In genomic region chr2:161147656-161148427, GRCm38 (mm10) we compare ENCODE assay signal across 9 mouse cellular contexts. TPM values are rescaled to one million over a fixed set of nuclear protein-coding genes. Genes with fewer than 3 reads are reported as not detected.
A peak's percentile ranks its signal among the peaks of the same experiment; 100 is the strongest.
DNase-seq lines count a peak whose midpoint lies in the region; ATAC-seq and TF ChIP-seq lines count a peak whose summit lies in the region.
"Had no signal": no experiment of that assay in that cellular context is flagged by ENCODE, and none has a peak within 500 bp of the region (broad histone marks: within the 10 kb centered on the region; RNA-seq: fewer than 3 reads in every experiment).

No protein-coding gene starts in this region.

- no peaks in the 10 kb centered on the region for H3K4me1 ChIP-seq in lung, embryonic 14.5 days (ENCODE audit: insufficient read depth)
- peaks cover 18% of the 10 kb centered on the region for H3K4me1 ChIP-seq in forebrain, embryonic 14.5 days (ENCODE audit: control insufficient read depth, insufficient read depth, low read length)
- H3K4me1 ChIP-seq in limb, embryonic 10.5 days = no peaks in the 10 kb centered on the region

- WGBS in lung, embryonic 14.5 days = 49% methylated on average over 4 of the region's 4 CpGs
- 46% methylated on average over 4 of the region's 4 CpGs for WGBS in forebrain, embryonic 14.5 days
- 82% methylated on average over 4 of the region's 4 CpGs for WGBS in limb, embryonic 10.5 days

- H3K4me2 ChIP-seq in lung, embryonic 14.5 days = no peak overlapping the region
- no peak overlapping the region for H3K4me2 ChIP-seq in forebrain, embryonic 14.5 days (ENCODE audit: low read length)
- H3K4me2 ChIP-seq: lung, embryonic 15.5 days had no signal

- H3K4me3 ChIP-seq in lung, embryonic 14.5 days (ENCODE audit: low read depth, low read length) = no peak overlapping the region
- no peak overlapping the region for H3K4me3 ChIP-seq in forebrain, embryonic 14.5 days (ENCODE audit: low read depth, low read length)
- H3K4me3 ChIP-seq in limb, embryonic 10.5 days = no peak overlapping the region
- H3K4me3 ChIP-seq: lung, embryonic 15.5 days had no signal

- peak; percentile 33 for DNase-seq in lung, embryonic 14.5 days
- no peak for DNase-seq in lung, postnatal 14 days
- peak; percentile 91 for DNase-seq in forebrain, embryonic 14.5 days (ENCODE audit: low spot score)
- peak; percentile 64 for DNase-seq in mesoderm, embryonic 11.5 days (ENCODE audit: low read depth, low spot score)
- peak; percentile 67 for DNase-seq in thymus, postnatal 0 days (ENCODE audit: low spot score)
- DNase-seq in limb, embryonic 10.5 days (ENCODE audit: low spot score) = no peak
- no peak for DNase-seq in heart, postnatal 36 days
- DNase-seq in kidney, adult 18-20 months = no peak

- no peaks in the 10 kb centered on the region for H3K9me3 ChIP-seq in lung, embryonic 14.5 days (ENCODE audit: low read depth, low read length)
- H3K9me3 ChIP-seq in forebrain, embryonic 14.5 days (replicated peaks; ENCODE audit: control insufficient read depth, low read length) = no peaks in the 10 kb centered on the region
- H3K9me3 ChIP-seq in limb, embryonic 10.5 days (replicated peaks) = no peaks in the 10 kb centered on the region
- H3K9me3 ChIP-seq: lung, embryonic 15.5 days had no signal

- no peaks in the 10 kb centered on the region for H3K36me3 ChIP-seq in lung, embryonic 14.5 days (ENCODE audit: insufficient read depth)
- H3K36me3 ChIP-seq in forebrain, embryonic 14.5 days (ENCODE audit: control insufficient read depth, insufficient read depth, low read length) = no peaks in the 10 kb centered on the region
- no peaks in the 10 kb centered on the region for H3K36me3 ChIP-seq in limb, embryonic 10.5 days
- H3K36me3 ChIP-seq: lung, embryonic 15.5 days had no signal

- no peaks in the 10 kb centered on the region for H3K27me3 ChIP-seq in lung, embryonic 14.5 days (ENCODE audit: insufficient read depth, low read length)
- H3K27me3 ChIP-seq in forebrain, embryonic 14.5 days (replicated peaks; ENCODE audit: control insufficient read depth, insufficient read depth, low read length) = no peaks in the 10 kb centered on the region
- H3K27me3 ChIP-seq in limb, embryonic 10.5 days (ENCODE audit: low read depth, poor library complexity, severe bottlenecking) = no peaks in the 10 kb centered on the region
- H3K27me3 ChIP-seq: lung, embryonic 15.5 days had no signal

- no peak for ATAC-seq in lung, embryonic 14.5 days (ENCODE audit: insufficient read depth)
- peak; percentile 85 for ATAC-seq in forebrain, embryonic 14.5 days

- H3K27ac ChIP-seq in lung, embryonic 14.5 days (ENCODE audit: low read depth) = peak overlapping the region; percentile 3; the same call in 1 of the 2 replicates
- peak overlapping the region; percentile 73 for H3K27ac ChIP-seq in forebrain, embryonic 14.5 days (ENCODE audit: low read depth, low read length)
- H3K27ac ChIP-seq in limb, embryonic 10.5 days = no peak overlapping the region
- H3K27ac ChIP-seq: lung, embryonic 15.5 days had no signal

- TF ChIP-seq CTCF in lung, embryonic 14.5 days (IDR thresholded peaks at IDR 0.05; ENCODE audit: low read depth) = no peak

- H3K9ac ChIP-seq in lung, embryonic 14.5 days = no peak overlapping the region
- no peak overlapping the region for H3K9ac ChIP-seq in forebrain, embryonic 14.5 days (ENCODE audit: low read length)
- H3K9ac ChIP-seq: lung, embryonic 15.5 days had no signal

- intact Hi-C loops in heart, postnatal 36 days (cut with DNase I) = no loop called here

RNA-seq across cellular contexts. Expression of gene Chd6, which starts 39.0 kb away (rescaled TPM):
- polyA plus RNA-seq in lung, embryonic 14.5 days (2014; fragmentation: Nextera tagmentation; extraction: Ambion mirVana) = 35.3 and 36.8 TPM in 2 replicates
- polyA plus RNA-seq in forebrain, embryonic 14.5 days (2014; fragmentation: Nextera tagmentation; extraction: Ambion mirVana) = 25.5 and 32.9 TPM in 2 replicates
- polyA plus RNA-seq in thymus, postnatal 0 days (2015; fragmentation: Nextera tagmentation; extraction: Ambion mirVana) = 28.1 and 37.3 TPM in 2 replicates
- 27.4 and 34.6 TPM in 2 replicates for polyA plus RNA-seq in limb, embryonic 10.5 days (2016; fragmentation: Nextera tagmentation; extraction: Ambion mirVana)
- 10 to 100 TPM; 56.5 to 64.0 TPM for total RNA-seq in heart, postnatal 36 days (2021)

Comparison
In these comparisons a context has a peak if more than half of its experiments do, and no peak if none do; other contexts are left out.
1. DNase-seq: peak in lung, embryonic 14.5 days (single experiment), forebrain, embryonic 14.5 days (single experiment), mesoderm, embryonic 11.5 days (single experiment) and thymus, postnatal 0 days (single experiment); none in lung, postnatal 14 days (single experiment), limb, embryonic 10.5 days (single experiment), heart, postnatal 36 days (0 of 2) and kidney, adult 18-20 months (single experiment).